Mouse (Mus musculus) CH12.LX (cell line): ENCODE measurements around the gene Iqcn. TPM values are rescaled to one million over a fixed set of nuclear protein-coding genes. Genes with fewer than 3 reads are reported as not detected.
A peak's percentile ranks its signal among the peaks of the same experiment; 100 is the strongest.

ENCODE experiments used
- DNase-seq: peaks from one replicate; pipeline ENCODE4 v3.0.0-alpha.2; 2013; ENCODE audit errors: extremely low read depth
- H3K27ac ChIP-seq: 2 replicates; pipeline ENCODE4 v1.5.1; 2012; ENCODE audit warnings: low read depth, mild to moderate bottlenecking, control low read depth, moderate library complexity; ENCODE audit not compliant: insufficient read depth
- H3K27me3 ChIP-seq: replicated peaks from 2 replicates; pipeline ENCODE3; 2012; ENCODE audit warnings: inconsistent platforms
- H3K36me3 ChIP-seq, 2 experiments: replicated peaks in 1 of 2; 2 replicates each; pipeline versions ENCODE3 to v1.6.1; 2012; ENCODE audit warnings: inconsistent platforms in 1 of 2, low read length in 1 of 2, mild to moderate bottlenecking in 1 of 2, mixed read lengths in 1 of 2, moderate library complexity in 1 of 2; ENCODE audit not compliant: control insufficient read depth in 1 of 2, insufficient read depth in 1 of 2
- H3K4me1 ChIP-seq, 2 experiments: 2 replicates each; pipeline ENCODE4 v1.6.1; 2012; ENCODE audit warnings: inconsistent platforms in 1 of 2, moderate library complexity in 1 of 2; ENCODE audit not compliant: insufficient read depth in 2 of 2, control insufficient read depth in 1 of 2
- H3K4me2 ChIP-seq: 2 replicates; pipeline ENCODE4 v1.6.1; 2012; ENCODE audit warnings: low read depth, mild to moderate bottlenecking, control low read depth; ENCODE audit not compliant: poor library complexity, insufficient read depth, severe bottlenecking
- H3K4me3 ChIP-seq, 3 experiments: fragments of 150-350 bp in 1 of 3; sonication (generic) in 1 of 3; replicated peaks in 1 of 3; 2 replicates each; pipeline versions ENCODE3 to v1.5.1; 2011 to 2012; ENCODE audit warnings: low read depth in 2 of 3, low read length in 2 of 3, mild to moderate bottlenecking in 2 of 3, moderate library complexity in 2 of 3, control low read depth in 1 of 3, improper control_type of control experiment in 1 of 3, inconsistent platforms in 1 of 3, mixed read lengths in 1 of 3; ENCODE audit not compliant: poor library complexity in 1 of 3
- H3K79me2 ChIP-seq: replicated peaks from 2 replicates; pipeline ENCODE4 v1.6.1; 2012; ENCODE audit warnings: mild to moderate bottlenecking, moderate library complexity; ENCODE audit not compliant: control insufficient read depth, poor library complexity, insufficient read depth, severe bottlenecking; ENCODE audit errors: extremely low read depth
- H3K9ac ChIP-seq: 2 replicates; pipeline ENCODE4 v1.6.1; 2012; ENCODE audit warnings: low read depth, mild to moderate bottlenecking, control low read depth, moderate library complexity; ENCODE audit not compliant: insufficient read depth
- H3K9me3 ChIP-seq: replicated peaks from 2 replicates; pipeline ENCODE3; 2012; ENCODE audit warnings: low read length, inconsistent platforms, mixed read lengths
- CHD1 ChIP-seq: IDR thresholded peaks from 2 replicates; pipeline ENCODE4 v1.6.1; 2012; ENCODE audit warnings: low read depth, low read length, improper control_type of control experiment, inconsistent platforms
- CTCF ChIP-seq, 2 experiments: IDR thresholded peaks in 1 of 2; conservative IDR thresholded peaks in 1 of 2; 2 replicates each; pipeline ENCODE4 v1.5.1; 2011 to 2012; ENCODE audit warnings: low read depth in 2 of 2, low read length in 2 of 2, improper control_type of control experiment in 1 of 2, inconsistent platforms in 1 of 2, mild to moderate bottlenecking in 1 of 2, moderate library complexity in 1 of 2
- ELF1 ChIP-seq: IDR thresholded peaks from 2 replicates; pipeline ENCODE4 v1.6.1; 2014; ENCODE audit warnings: low read depth, mild to moderate bottlenecking, inconsistent platforms, low read length, improper control_type of control experiment
- EP300 ChIP-seq: IDR thresholded peaks from 2 replicates; pipeline ENCODE4 v1.6.1; 2011; ENCODE audit warnings: low read length, improper control_type of control experiment
- HCFC1 ChIP-seq: IDR thresholded peaks from 2 replicates; pipeline ENCODE4 v1.6.1; 2012; ENCODE audit warnings: low read depth, mild to moderate bottlenecking, inconsistent platforms, low read length, improper control_type of control experiment
- IRF4 ChIP-seq: IDR thresholded peaks from 2 replicates; pipeline ENCODE4 v1.6.1; 2014; ENCODE audit warnings: low read depth, mild to moderate bottlenecking, inconsistent platforms, low read length, improper control_type of control experiment
- MAX ChIP-seq: IDR thresholded peaks from 2 replicates; pipeline ENCODE4 v1.6.1; 2011; ENCODE audit warnings: low read length, improper control_type of control experiment
- MAZ ChIP-seq: IDR thresholded peaks from 2 replicates; pipeline ENCODE4 v1.6.1; 2012; ENCODE audit warnings: low read depth, mild to moderate bottlenecking, inconsistent platforms, low read length, improper control_type of control experiment, moderate library complexity
- MYC ChIP-seq: IDR thresholded peaks from 2 replicates; pipeline ENCODE4 v1.6.1; 2011; ENCODE audit warnings: low read depth, mild to moderate bottlenecking, improper control_type of control experiment, low read length
- NELFE ChIP-seq: IDR thresholded peaks from 2 replicates; pipeline ENCODE4 v1.6.1; 2011; ENCODE audit warnings: low read depth, low read length, improper control_type of control experiment
- PAX5 ChIP-seq: IDR thresholded peaks from 2 replicates; pipeline ENCODE4 v1.6.1; 2012; ENCODE audit warnings: low read length, inconsistent platforms, mixed read lengths
- POLR2A ChIP-seq: IDR thresholded peaks from 2 replicates; pipeline ENCODE4 v1.6.1; 2011; ENCODE audit warnings: low read depth, mild to moderate bottlenecking, improper control_type of control experiment, low read length
- POLR2AphosphoS2 ChIP-seq: IDR thresholded peaks from 2 replicates; pipeline ENCODE4 v1.6.1; 2011; ENCODE audit warnings: low read depth, low read length, improper control_type of control experiment
- SIN3A ChIP-seq: IDR thresholded peaks from 2 replicates; pipeline ENCODE4 v1.6.1; 2012; ENCODE audit warnings: low read length, improper control_type of control experiment, inconsistent platforms
- SMC3 ChIP-seq: IDR thresholded peaks from 2 replicates; pipeline ENCODE4 v1.6.1; 2011; ENCODE audit warnings: low read depth, low read length, improper control_type of control experiment
- TBP ChIP-seq: conservative IDR thresholded peaks from 2 replicates; pipeline ENCODE4 v1.6.1; 2011; ENCODE audit warnings: low read depth, low read length, improper control_type of control experiment
- TCF12 ChIP-seq: IDR thresholded peaks from 2 replicates; pipeline ENCODE4 v1.6.1; 2014; ENCODE audit warnings: low read depth, mild to moderate bottlenecking, inconsistent platforms, low read length, improper control_type of control experiment
- UBTF ChIP-seq: IDR thresholded peaks from 2 replicates; pipeline ENCODE4 v1.6.1; 2012; ENCODE audit warnings: low read depth, mild to moderate bottlenecking, inconsistent platforms, low read length, improper control_type of control experiment, moderate library complexity
- USF1 ChIP-seq: IDR thresholded peaks from 2 replicates; pipeline ENCODE4 v1.6.1; 2014; ENCODE audit warnings: low read depth, mild to moderate bottlenecking, inconsistent platforms, low read length, improper control_type of control experiment
- ZMIZ1 ChIP-seq: IDR thresholded peaks from 2 replicates; pipeline ENCODE4 v1.6.1; 2012; ENCODE audit warnings: low read depth, mild to moderate bottlenecking, inconsistent platforms, low read length, improper control_type of control experiment
- ZNF384 ChIP-seq: IDR thresholded peaks from 2 replicates; pipeline ENCODE4 v1.6.1; 2012; ENCODE audit warnings: low read depth, low read length, improper control_type of control experiment, inconsistent platforms
- dilution Hi-C: fragments of 300-500 bp; cut with MboI; formaldehyde crosslinking; loops from 2 replicates; pipeline ENCODE4 v1.14.3; 2020; ENCODE audit warnings: low sequenced_read_pairs; ENCODE audit not compliant: extremely low pct_unique_long_range_greater_than_20kb, extremely low pct_ligation_motif_present
- in situ Hi-C: fragments of 300-500 bp; cut with MboI; formaldehyde crosslinking; loops from 3 replicates; pipeline ENCODE4 v1.14.3; 2019; ENCODE audit warnings: low sequenced_read_pairs, low pct_ligation_motif_present, low pct_unique_long_range_greater_than_20kb, mixed read lengths
- polyA plus RNA-seq: library from polyadenylated mRNA; unstranded; fragments of >175 nt; gene quantifications from 2 replicates; pipeline ENCODE4 v1.2.1, GENCODE M21; 2012; ENCODE audit warnings: low read depth; ENCODE audit not compliant: insufficient read length
- total RNA-seq, 2 experiments: library from RNA; depleted of rRNA; stranded (reverse); fragments of 300-350 nt in 1 of 2; fragments of >200 nt in 1 of 2; gene quantifications; 2 replicates each; pipeline ENCODE4 v1.2.3; 2012 to 2014

Iqcn gene
- total and polyA plus RNA-seq, 3 experiments, result 0.07 TPM; not detected in 2

DNA sequence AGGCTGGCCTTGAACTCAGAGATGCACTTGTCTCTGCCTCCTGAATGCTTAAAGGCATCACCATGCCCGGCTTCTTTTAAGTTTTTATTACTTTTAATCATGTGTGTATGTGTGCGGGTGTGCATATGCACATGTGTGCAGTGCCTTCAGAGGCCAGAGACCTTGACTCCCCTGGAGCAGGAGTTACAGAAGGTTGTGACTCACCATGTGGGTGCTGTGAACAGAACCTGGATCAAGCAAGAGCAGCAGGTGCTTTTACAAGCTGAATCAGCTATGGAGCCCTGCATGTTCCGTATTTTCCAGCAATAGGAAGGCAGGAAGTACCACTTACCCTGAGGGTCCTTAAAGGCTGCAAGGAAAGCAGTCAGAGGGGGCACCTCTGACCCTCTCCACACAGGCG is 12.0 kb upstream of the Iqcn start:
- Histone ChIP-seq H3K4me2 (no peak overlapping the region), H3K27me3 (no peaks in the 10 kb centered on the region), H3K79me2 (no peaks in the 10 kb centered on the region), H3K4me1 (peaks cover 18 to 59% of the 10 kb centered on the region in 2 experiments), H3K27ac (no peak overlapping the region), H3K4me3 (no peak overlapping the region), H3K9me3 (no peaks in the 10 kb centered on the region), H3K9ac (no peak overlapping the region), H3K36me3 (no peaks in the 10 kb centered on the region)
- in situ Hi-C loops (no loop called here), dilution Hi-C loops (no loop called here)
- TF ChIP-seq EP300 (no peak), CHD1 (no peak)
- no peak for DNase-seq

GRCm38 (mm10) chr8:70691727-70692231 is 11.5 kb upstream of the Iqcn start:
- Histone ChIP-seq H3K9me3 (no peaks in the 10 kb centered on the region), H3K9ac (no peak overlapping the region), H3K27me3 (no peaks in the 10 kb centered on the region), H3K27ac (no peak overlapping the region), H3K36me3 (no peaks in the 10 kb centered on the region), H3K4me1 (peaks cover 18 to 60% of the 10 kb centered on the region in 2 experiments), H3K4me2 (no peak overlapping the region), H3K4me3 (no peak overlapping the region), H3K79me2 (no peaks in the 10 kb centered on the region)
- TF ChIP-seq USF1 (no peak), SIN3A (no peak), TBP (no peak), TCF12 (no peak)
- dilution Hi-C loops (no loop called here), in situ Hi-C loops (no loop called here)
- DNase-seq, result no peak

DNA sequence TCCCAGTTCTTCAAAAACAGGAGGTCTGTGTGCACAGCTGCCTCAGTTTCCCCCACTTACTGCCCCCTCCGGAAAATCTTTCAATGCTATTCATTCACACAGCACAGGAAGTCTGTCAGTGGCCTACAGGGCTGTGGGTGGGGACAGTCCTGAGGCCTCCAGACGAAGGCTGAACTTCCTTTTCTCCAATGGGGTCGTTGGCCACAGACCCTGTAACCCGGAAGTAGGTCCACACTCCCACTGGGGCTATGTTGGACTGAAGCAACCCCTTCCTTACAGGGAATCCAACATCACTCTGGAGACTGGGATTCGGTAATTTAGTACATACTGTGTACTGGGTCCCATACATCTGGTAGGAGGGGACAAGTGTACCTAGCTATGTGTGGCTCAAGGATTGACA is 9.6 kb upstream of the Iqcn start:
- no peaks in the 10 kb centered on the region for H3K36me3 ChIP-seq
- H3K27ac ChIP-seq, result peak overlapping the region; percentile 19; the same call in 1 of the 2 replicates
- H3K4me3 ChIP-seq, result peak overlapping the region in 1 of 3 experiments; percentile 13
- dilution Hi-C loops, result no loop called here
- TF ChIP-seq POLR2A (no peak), EP300 (peak; percentile 40; the same call in 1 of the 2 replicates), ZNF384 (no peak), NELFE (0 out of 2 replicates have a peak, but pooled peaks have one; percentile 13), MAX (no peak), SMC3 (no peak), UBTF (no peak), POLR2AphosphoS2 (no peak), IRF4 (0 out of 2 replicates have a peak, but pooled peaks have one; percentile 26), HCFC1 (peak; percentile 42), ELF1 (peak; percentile 91), MAZ (0 out of 2 replicates have a peak, but pooled peaks have one; percentile 53), USF1 (no peak), CTCF (conservative IDR thresholded peaks at IDR 0.05 in 1 of 2, IDR thresholded peaks at IDR 0.05 in 1 of 2; ENCODE audit: low read depth in 2 of 2, low read length in 2 of 2) (no peak), PAX5 (no peak), TBP (no peak), ZMIZ1 (no peak), TCF12 (peak; percentile 55; the same call in 1 of the 2 replicates), MYC (0 out of 2 replicates have a peak, but pooled peaks have one; percentile 23)
- peak overlapping the region; percentile 2; the same call in 1 of the 2 replicates for H3K4me2 ChIP-seq
- 0 out of 2 replicates have a peak overlapping the region, but pooled peaks have one; percentile 27 for H3K9ac ChIP-seq
- no peaks in the 10 kb centered on the region for H3K27me3 ChIP-seq
- in situ Hi-C loops, result no loop called here
- peak; percentile 56 for DNase-seq
- peaks cover 18 to 71% of the 10 kb centered on the region in 2 experiments for H3K4me1 ChIP-seq
- H3K9me3 ChIP-seq, result no peaks in the 10 kb centered on the region
- no peaks in the 10 kb centered on the region for H3K79me2 ChIP-seq
